Mouse (Mus musculus): ENCODE results near the gene Ndst2.

DNA sequence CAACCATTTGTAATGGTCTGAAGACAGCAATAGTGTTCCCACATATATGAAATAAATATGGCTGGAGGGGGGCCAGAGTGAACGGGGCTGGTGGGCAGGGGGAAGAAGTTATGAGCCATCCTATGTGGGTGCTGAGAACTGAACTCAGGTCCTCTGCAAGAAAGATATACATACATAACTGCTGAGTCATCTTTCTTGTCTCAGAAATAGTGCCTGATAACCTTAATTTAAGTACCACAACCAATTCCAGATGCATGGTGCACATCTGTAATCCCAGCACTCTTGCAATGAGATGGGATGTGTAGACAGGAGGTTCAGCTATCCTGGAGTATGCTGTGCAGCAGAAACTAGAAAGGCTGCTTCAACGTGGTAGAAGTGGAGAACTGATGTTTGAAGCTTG lies 52.6 kb downstream of the Ndst2 start:
- TF ChIP-seq CTCF (IDR thresholded peaks at IDR 0.05; ENCODE audit: low read depth) (no peak), EP300 (IDR thresholded peaks at IDR 0.05; ENCODE audit: low read depth) (no peak)
